Mouse (Mus musculus): ENCODE data around the gene Lfng.

The Lfng gene

GRCm38 (mm10) chr5:140607001-140607835 lies at the start of gene Lfng:
Gene Lfng (plus strand): TSS chr5:140607320.
- peak; percentile 96 for DNase-seq

DNA sequence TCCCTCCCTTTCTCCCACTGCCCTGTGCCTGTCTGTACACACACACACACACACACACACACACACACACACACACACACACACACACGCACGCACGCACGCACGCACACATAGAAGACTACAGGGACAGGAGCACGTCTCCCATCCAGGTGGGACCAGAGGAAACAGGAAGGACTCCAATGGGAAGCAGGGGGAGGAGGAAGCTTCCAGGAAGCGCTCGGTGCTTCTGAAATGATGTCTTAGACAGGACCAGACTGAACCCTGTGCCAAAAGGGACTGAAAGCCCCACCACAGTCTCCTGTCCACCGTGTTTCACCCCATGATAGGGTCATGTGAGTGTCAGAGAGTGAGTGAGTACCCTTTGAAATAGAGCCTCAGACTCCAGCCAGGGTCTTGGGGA lies 44.5 kb upstream of the Lfng start:
- no peak for DNase-seq

DNA sequence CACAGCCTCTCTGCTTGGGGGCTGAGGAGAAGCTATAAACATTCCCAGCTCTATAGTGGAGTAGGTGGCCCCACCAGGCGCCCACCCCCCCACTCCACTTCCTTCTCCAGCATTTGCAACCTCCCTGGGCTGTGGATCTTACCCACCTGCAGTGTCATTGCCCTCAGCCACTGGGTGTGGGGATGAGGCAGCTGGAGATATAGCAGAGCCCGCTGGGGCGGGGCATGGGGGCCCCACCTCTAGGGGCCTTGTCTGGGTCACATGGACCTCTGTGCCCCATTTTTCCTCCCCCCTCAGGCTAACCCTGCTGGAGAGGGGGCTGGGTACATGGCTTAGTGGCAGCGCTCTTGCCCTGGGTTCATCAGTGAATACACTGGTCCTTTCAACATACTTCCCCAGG lies 42.2 kb upstream of the Lfng start, which contains the start of gene Grifin:
Gene Grifin, minus strand, starts transcription at position 176 of the 400 bp plus-strand sequence.
- no peak for DNase-seq

- no peak for DNase-seq
Observed at GRCm38 (mm10) chr5:140565451-140565850, 41.7 kb upstream of the Lfng start.

DNA sequence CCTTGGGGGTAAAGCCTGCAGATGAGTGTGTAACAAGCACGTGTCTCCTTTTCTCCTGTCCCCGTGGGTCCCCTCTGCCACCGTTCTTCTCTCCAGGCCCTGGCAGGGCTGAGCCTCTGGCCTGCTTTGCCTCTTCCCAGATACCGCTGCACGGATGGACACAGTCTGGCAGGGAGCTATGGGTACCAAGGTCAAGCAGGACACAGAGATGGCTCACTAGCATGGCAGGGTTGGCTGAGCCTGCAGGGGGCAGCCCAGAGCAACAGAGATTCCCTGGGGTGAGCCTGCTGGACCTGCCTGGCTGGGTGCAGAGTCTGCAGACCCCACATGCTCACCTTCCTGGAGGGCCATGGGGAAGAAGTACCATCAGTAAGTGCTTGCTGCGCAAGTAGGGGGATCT lies 41.3 kb upstream of the Lfng start:
- peak; percentile 49 for DNase-seq

- no peak for DNase-seq
Observed at GRCm38 (mm10) chr5:140566271-140566670, 40.8 kb upstream of the Lfng start.

DNA sequence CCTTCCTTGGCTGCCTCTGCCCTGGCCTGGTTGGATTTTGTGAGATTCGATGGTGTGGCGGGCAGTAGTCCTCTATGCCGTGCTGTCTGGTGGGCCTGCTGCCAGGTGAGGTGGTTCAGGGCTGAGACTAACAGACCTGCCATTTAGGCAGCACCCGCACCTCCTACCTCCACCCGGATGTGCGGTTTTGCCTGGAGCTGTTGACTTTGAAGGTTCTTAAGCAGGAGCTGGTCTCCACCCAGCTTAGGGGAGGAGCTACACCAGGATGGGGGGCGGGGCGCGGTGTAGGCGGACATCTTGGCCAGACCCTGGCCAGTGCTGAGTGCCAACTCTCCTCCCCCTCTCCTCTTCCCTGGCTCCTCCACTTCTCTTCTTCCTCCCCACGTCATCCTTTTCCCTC lies 39.8 kb upstream of the Lfng start:
- DNase-seq = peak; percentile 52

GRCm38 (mm10) chr5:140567751-140568150 lies 39.4 kb upstream of the Lfng start:
- no peak for DNase-seq

DNA sequence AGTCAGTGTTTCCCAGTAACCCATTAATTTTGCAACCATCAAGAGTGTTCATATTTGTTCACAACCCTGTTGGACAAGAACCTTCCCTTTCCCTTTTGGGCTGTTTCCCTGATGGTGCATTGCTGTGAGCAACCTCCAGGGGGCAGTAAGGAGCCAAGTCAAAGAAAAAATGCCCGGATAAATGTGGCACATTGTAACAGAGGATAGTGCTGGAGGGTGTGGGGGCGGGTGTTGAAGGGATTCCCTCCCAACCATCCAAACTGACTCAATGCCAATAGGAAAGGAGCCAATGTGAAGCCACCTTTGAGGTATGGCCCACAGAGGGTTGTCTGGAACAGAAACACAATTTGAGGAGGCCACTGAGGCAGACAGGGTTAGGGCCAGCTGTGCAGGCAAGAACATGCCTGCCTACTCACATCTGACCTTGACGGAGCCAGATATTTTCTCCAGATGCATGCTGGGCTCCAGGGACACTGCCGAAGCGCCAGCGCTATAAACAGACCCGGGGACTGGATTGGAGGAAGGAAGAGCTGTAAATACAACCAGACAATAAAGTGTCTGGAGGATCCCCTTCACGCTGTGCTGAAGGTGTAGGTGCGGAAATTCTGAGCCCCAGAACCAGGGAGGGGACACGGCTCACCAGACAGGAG lies 38.7 kb upstream of the Lfng start:
- peak; percentile 72 for DNase-seq

DNA sequence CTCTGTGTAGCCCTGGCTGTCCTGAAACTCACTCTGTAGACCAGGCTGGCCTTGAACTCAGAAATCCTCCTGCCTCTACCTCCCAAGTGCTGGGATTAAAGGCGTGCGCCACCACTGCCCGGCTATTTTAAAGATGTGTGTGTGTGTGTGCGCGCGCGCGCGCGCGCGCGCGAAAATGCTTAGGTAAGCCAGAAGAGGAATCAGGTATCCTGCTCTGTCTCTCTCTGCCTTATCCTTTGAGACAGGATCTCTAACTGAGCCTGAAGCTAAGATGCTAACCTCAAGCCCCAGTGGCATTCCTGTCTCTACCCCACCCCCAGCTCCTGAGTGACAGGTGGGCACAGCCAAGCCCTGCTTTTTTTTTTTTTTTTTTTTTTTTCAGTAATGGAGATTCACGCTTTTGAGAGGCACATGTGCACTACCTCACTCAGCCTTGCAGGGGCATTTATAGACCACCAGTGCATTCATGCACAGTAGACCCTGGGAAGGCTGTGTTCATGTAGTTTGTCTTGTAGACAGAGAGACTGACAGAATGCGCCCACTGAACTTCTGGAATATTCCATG lies 38.0 kb upstream of the Lfng start:
- DNase-seq = no peak

DNA sequence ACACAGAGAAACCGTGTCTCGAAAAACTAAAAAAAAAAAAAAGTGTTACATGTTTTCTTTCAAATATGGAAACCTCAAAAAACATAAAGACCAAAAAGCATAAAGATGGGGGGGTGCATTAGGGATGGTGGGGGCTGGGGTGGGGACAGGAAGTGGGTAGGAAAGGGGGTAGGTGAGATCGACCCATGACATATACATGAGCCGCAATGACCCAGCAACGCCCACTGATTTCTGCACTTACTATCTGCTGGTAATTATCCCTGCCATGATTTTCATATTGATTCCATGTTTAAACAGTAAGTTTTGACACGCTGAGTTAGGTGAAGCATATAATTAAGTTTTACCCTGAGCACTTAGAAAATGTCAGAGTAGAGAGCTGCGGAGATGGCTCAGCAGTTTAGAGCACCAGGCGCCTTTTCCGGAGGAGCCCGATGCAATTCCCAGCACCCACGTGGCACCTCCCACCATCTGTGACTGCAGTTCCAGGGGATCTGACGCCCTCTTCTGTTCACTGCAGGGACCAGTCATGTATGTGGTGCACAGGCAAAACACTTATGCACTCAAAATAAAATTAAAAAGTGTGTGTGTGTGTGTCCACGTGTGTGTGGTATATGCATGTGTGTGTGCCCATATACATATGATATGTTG lies 36.8 kb upstream of the Lfng start:
- no peak for DNase-seq

GRCm38 (mm10) chr5:140571201-140571600 lies 35.9 kb upstream of the Lfng start:
- no peak for DNase-seq

- no peak for DNase-seq
Observed at GRCm38 (mm10) chr5:140571673-140572072, 35.4 kb upstream of the Lfng start.

DNA sequence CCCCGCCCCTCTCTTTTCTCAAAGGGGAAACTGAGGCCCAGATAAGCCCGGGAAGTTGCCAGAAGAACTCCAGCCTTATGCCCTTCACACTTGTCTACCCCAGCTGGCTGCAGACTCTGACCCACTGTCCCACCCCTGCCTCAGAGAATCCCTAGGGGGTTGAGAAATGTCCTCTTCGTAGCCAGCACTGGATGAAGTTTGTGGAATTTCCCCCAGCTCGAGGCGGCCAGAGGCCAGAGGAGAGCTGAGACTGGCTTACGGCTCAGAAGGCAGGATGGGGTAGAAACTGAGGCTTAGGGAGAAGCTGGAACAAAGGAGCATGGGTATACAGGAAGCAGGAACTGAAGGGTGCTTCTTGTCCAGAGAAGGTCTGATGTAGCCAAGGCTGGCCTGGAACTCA lies 34.5 kb upstream of the Lfng start:
- no peak for DNase-seq

GRCm38 (mm10) chr5:140575381-140575866 lies 31.7 kb upstream of the Lfng start:
- no peak for DNase-seq

DNA sequence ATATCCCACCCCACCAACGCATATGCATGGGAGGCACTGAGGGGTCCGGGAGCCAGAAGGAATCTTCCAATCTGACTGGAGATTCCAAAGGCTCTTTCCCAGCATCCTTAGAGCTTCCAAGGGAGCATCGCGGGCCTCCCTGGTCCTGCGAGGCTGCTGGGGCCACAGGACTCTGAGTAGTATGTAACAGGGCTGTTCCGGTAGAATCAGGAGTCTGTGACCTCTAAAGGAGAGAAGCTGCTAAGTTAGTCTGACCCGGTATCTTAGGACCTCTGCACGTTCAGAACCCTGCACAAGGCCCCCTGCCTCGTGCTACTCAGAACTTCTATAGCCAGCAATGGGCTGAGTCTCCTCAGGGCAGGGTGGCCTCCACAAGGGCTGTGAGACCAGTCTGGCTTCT lies 27.9 kb upstream of the Lfng start:
- DNase-seq = no peak

DNA sequence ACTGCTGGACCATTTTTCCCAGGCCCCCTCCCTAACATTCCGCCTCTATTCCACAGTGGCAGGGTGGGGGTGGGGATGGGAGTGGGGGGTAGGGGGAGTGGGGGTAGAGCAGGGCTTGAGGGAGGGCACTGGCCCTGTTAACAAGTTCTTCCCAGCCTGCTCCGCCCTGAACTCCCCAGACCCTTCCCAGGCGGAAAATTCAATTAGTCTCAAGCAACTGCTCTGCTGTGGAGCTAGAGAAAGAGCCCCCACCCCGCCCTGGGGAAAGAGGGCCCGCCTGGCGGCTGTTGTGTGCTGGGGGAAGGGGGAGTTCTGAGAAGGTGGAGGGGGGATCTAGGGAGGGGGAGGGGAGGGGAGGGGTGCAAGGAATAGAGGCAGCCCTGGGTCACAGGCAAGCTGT lies 27.3 kb upstream of the Lfng start:
- DNase-seq = peak; percentile 89

DNA sequence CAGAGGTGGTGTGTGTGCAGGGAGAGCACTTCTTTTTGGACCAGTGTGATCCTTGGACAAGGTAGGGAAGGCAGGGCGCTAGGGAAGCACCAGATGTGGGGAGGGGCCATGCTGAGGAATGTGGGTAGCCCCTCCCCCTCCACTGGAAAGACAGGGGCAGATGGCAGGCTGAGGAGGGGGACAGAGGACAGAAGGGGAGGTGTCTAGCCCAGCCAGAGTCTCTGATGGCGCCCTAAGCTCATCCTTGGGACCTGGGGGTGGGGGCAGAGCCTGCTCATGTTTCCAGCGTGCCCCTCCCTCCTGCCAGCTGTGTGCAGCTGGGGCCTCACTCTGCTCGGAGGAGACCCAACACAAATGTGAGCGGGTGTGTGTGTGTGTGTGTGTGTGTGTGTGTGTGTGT lies 25.6 kb upstream of the Lfng start:
- peak; percentile 80 for DNase-seq

DNA sequence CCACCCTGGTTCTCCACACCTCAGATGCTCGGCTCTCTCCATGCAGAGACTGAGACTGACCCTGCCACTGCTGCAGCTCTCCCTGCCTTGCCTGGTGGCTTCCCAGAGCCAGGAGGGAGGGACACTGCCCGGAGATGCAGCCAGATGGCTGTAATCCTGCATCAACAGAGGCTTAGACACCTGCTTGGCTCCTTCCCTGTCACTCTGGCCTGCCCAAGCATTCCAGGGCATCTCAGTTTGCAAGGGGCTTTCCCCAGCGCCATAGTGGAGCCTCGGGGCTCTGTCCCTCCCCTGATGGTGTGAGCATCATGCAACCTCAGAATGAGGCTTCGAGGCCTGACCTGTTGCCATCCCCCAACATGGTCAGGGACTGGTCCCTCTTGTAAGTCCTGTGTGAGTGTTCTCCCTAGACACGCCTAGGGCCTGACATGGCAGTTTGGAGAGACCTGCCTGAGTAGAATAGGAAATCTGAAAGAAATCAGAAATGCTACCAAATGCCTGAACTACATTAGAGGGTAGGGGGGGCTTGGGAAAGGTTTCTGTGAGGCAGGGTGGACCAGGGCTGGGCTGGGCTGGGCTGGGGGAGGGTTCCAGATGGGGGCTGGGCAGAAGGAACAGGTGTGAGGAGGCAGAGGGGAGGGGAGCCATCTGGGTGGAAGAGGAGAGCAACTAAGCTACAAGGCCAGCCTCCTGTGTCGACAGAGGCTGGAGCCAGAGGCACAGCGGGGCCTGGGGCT lies 24.0 kb upstream of the Lfng start:
- DNase-seq = peak; percentile 50

DNA sequence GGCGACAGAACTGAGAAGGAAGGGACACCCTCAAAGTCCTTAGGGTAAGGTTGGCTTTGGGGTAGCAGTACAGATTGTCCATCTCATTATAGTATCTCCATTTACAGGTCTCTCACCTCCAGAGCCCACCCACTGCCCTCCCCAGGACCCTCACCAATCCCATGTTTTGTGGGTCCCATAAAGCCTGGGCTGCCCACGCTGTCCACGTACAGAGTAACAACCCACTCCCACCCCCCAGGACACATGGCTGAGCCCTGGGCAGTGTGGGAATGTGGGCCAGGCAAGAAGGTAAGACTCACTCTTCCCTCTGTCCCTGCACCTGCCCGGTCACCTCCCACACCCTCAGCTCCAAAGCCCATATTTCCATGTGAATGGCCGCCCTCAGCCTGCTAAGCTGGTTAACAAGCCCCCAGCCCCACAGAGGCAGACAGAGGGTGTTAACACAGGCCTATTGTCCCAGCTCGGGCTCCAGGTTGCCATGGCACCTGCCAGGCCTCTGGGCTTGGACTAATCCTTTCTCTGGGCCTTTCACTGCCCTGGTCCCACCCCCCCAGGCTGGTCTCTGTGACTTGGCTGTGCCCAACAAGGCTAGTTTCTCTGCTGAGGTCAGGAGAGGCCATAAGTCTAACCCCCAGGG lies 23.3 kb upstream of the Lfng start:
- DNase-seq = peak; percentile 88

DNA sequence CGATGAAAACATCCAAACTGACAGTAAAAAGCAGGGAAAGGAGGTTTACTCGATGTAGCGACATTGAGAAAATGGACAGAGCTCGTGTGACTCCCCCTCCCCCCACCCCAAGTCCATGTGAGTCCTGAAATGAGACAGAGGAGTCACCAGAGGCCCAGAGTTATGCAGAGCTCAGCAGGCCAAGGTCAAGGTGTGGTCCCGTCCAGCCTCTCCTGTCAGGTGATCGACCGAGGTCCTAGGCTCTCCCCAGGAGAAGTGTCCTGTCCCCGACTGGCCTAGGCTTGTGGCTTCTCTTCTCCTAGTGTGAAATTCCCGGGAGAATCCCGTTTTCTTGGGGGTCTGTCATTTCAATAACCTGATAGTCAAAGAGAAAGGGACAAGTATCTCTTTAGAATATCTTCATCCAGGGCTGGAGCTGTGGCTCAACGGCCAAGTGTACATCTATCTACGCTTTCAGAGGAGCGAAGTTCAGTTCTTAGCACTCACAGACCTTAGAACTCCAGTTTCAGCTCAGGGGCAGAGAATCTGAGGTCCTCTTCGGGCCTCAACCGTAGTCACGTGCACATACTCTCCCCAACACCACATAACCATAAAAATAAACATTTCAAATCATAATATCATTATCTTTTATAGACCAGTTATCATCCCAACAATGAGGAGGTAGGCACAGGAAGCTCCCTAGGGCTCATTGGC lies 17.9 kb upstream of the Lfng start:
- DNase-seq = no peak

DNA sequence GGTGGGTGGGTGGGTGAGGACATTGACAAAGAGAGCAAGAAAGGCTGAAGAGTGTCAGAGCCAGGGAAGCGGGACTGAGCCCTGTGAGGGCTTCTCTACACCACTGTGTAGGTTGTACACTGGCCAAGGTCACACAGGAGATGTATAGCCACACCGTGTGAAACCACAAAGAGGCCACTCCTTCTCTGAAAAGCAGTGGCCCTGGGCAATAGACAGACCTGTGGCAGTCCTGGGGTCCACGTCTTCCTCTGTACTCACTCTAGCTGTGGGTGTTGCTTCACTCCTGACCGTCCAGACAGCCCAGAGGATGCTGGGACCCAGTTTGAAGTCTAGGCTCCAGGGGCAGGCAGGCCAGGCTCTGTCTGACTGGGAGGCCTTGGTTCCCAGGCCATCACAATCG lies 12.3 kb upstream of the Lfng start:
- DNase-seq = no peak
